Mouse (Mus musculus) ovary, postnatal 36 days (tissue): ENCODE results near the gene Repin1.

Source experiments
- DNase-seq: peaks from one replicate; pipeline ENCODE4 v3.0.0; 2022; ENCODE audit warnings: low spot score, mixed read lengths

Repin1 gene

GRCm38 (mm10) chr6:48626464-48626863 lies 32.8 kb downstream of the Repin1 start, which contains the start of gene AI854703:
Gene AI854703 (plus strand): TSS chr6:48626764.
- DNase-seq: no peak

GRCm38 (mm10) chr6:48626984-48627383 lies 33.3 kb downstream of the Repin1 start:
- DNase-seq: peak; percentile 54

GRCm38 (mm10) chr6:48627511-48627924 lies 33.8 kb downstream of the Repin1 start:
- DNase-seq: no peak

- no peak for DNase-seq
Observed at GRCm38 (mm10) chr6:48628377-48628776, 34.7 kb downstream of the Repin1 start.

GRCm38 (mm10) chr6:48628808-48629660 lies 35.4 kb downstream of the Repin1 start:
- DNase-seq: peak; percentile 27

GRCm38 (mm10) chr6:48629661-48630034 lies 36.0 kb downstream of the Repin1 start:
- DNase-seq: no peak

GRCm38 (mm10) chr6:48630831-48631230 lies 37.1 kb downstream of the Repin1 start:
- peak; percentile 6 for DNase-seq

- DNase-seq: no peak
Observed at GRCm38 (mm10) chr6:48635105-48635504, 41.4 kb downstream of the Repin1 start.

- DNase-seq: no peak
Observed at GRCm38 (mm10) chr6:48636515-48636914, 42.8 kb downstream of the Repin1 start.

- no peak for DNase-seq
Observed at GRCm38 (mm10) chr6:48637811-48638500, 44.3 kb downstream of the Repin1 start.

GRCm38 (mm10) chr6:48638553-48638952 lies 44.9 kb downstream of the Repin1 start:
- no peak for DNase-seq

- no peak for DNase-seq
Observed at GRCm38 (mm10) chr6:48641391-48641790, 47.7 kb downstream of the Repin1 start.

- DNase-seq: no peak
Observed at GRCm38 (mm10) chr6:48642764-48643292, 49.1 kb downstream of the Repin1 start.

- peak; percentile 61 for DNase-seq
Observed at GRCm38 (mm10) chr6:48645660-48646308, 52.1 kb downstream of the Repin1 start.

GRCm38 (mm10) chr6:48646309-48646690 lies 52.6 kb downstream of the Repin1 start:
- no peak for DNase-seq

GRCm38 (mm10) chr6:48646995-48647394 lies 53.3 kb downstream of the Repin1 start, which contains the start of gene Gimap8:
Gene Gimap8 (plus strand): TSS chr6:48647234.
- DNase-seq: peak; percentile 33

GRCm38 (mm10) chr6:48647611-48648010 lies 53.9 kb downstream of the Repin1 start:
- no peak for DNase-seq
